Mouse (Mus musculus): ENCODE results near the gene Zdhhc3. TPM values are rescaled to one million over a fixed set of nuclear protein-coding genes. Genes with fewer than 3 reads are reported as not detected.

The Zdhhc3 gene
- total RNA-seq, 2 experiments from 2014 or later, result 71.2 to 72.7 TPM

DNA sequence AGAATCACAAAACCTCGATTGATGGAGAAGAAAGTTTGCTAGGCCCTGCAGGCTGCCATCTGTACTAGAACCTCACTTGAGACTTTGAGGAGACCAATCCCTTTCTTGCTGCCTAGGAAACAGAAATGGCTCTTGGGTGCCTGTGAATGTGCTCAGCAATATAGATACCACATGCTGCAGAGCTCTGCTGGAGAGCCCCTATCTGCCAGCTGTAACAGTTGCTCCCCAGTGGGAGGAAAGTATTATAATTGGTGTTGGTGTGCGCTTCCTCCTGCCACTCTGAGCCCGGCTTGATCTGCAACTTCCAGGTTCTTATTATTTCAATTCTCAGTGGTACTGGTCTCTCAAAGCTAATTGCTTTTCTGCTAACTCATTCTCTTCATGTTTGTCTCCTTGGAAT is 10.0 kb upstream of the Zdhhc3 start:
- peak in 1 of 2 experiments; percentile 18 for DNase-seq (ENCODE audit: low spot score in 2 of 2)

DNA sequence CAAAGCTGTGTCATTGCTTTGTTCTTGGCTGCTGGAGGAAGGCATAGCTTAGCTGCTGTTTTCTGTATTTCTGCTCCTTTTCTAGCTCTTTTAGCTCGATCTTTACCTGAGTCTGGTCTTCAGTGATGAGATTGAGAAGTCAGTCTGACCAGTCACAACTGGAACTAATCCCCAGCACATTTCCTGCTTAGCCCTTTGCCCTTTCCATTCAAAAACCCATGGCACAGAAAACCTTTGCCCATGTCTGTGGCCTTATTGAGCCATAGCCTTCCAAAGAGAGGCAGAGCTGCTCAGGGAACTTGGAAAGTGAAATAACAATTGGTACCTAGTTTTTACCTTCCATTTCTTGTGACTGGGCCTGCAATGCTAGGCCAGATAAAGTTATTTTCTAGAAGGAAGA is 2.6 kb upstream of the Zdhhc3 start:
- no peak for DNase-seq (ENCODE audit: low spot score in 2 of 2)

- DNase-seq (ENCODE audit: low spot score in 2 of 2), result no peak
Measured at GRCm38 (mm10) chr9:123113931-123114330, 926 bp upstream of the Zdhhc3 start.

GRCm38 (mm10) chr9:123111751-123112221 is 1.2 kb downstream of the Zdhhc3 start:
- no peak for DNase-seq (ENCODE audit: low spot score in 2 of 2)

- DNase-seq (ENCODE audit: low spot score in 2 of 2), result no peak
Measured at GRCm38 (mm10) chr9:123109188-123109587, 3.8 kb downstream of the Zdhhc3 start.

- DNase-seq (ENCODE audit: low spot score in 2 of 2), result no peak
Measured at GRCm38 (mm10) chr9:123107186-123107585, 5.8 kb downstream of the Zdhhc3 start.

DNA sequence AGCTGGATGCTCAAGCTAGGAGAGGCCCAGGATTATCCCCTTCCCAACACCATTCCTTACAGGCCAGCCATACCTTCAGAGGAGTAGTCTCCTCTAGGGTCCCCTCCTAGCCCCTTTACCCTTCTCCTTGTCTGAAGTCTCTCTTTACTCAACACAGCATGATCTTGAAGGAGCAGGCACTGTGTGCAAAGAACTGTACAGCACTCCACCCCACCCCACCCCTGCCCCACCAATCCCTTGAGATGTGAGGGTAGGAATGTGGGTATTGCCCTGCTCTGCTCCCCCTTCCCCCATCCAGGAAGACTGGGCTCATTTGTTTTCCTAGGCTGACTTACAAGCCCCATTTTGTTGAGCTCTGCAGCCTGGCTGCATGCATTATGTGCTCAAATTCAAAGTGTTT is 8.6 kb downstream of the Zdhhc3 start:
- DNase-seq (ENCODE audit: low spot score in 2 of 2), result no peak

DNA sequence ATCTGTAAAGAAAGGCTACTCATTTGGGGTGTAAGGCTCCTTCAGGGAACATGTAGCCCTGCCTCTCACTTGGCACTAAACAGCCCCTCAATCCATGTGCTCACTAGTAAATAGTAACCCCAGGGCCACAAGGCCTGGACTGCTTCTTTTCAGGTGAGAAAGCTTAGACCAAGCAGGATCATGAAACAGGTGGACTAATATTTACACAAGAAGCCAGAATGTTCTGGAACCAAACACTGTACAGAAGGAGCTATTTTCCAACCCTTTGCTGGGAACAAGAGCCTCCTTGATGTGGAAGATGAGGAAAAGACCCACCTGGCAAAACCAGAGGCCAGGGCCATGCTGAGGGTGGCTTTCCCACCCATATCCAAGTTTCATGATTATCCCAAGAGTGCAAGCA is 9.6 kb downstream of the Zdhhc3 start:
- DNase-seq (ENCODE audit: low spot score in 2 of 2), result no peak

GRCm38 (mm10) chr9:123099631-123100455 is 13.2 kb downstream of the Zdhhc3 start:
- DNase-seq (ENCODE audit: low spot score in 2 of 2), result no peak

DNA sequence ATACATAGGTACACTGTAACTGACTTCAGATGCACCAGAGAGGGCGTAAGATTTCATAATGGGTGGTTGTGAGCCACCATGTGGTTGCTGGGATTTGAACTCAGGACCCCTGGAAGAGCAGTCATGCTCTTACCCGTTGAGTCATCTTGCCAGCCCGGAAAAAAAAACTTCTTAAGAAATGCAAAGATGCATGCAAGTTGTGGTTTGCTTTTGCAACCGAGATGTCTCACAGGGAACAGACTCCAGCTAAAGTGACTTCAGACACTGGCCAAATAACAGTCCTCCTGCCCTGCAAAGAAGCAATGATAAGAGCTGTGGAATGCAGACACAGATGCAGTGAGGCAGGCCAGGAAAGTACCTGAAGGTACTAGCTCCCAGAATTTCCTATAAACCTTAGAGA is 22.2 kb downstream of the Zdhhc3 start:
- no peak for DNase-seq (ENCODE audit: low spot score in 2 of 2)

DNA sequence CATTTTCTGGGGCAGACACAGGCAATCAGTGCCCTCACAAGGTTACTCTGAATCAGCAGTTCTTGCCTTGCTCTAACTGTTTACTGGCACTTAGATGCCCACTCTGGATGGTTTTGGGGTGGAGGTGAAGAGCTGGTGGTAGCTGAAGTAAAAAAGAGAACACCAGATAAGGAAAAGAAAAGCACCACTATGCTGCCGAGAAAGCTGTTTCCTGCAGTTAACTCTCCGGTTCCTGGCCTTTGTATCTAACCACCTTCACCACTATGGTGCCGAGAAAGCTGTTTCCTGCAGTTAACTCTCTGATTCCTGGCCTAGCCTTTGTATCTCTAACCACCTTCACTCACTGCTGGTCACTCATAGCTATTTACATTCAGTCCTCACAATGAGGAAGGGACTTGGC is 25.4 kb downstream of the Zdhhc3 start:
- DNase-seq (ENCODE audit: low spot score in 2 of 2), result no peak

DNA sequence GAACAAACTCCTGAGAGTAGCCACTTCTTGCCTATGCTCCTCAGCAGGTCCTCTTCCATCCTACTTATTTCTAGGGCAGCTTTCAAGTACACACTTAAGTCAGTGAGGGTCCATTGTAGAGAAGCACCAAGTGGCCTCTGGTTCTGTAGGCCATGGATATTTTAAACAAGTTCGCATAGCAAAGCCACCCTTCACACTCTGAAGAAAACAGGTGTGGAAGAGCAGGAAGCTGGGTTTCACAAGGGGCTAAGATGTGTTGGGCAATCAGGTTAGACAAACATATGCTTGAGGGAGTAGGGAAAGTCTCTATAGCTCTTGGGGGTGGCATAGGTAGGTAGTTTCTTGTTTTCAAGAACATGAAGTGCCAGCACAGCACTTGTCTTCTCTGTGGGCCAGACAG is 27.6 kb downstream of the Zdhhc3 start:
- no peak for DNase-seq (ENCODE audit: low spot score in 2 of 2)

- no peak for DNase-seq (ENCODE audit: low spot score in 2 of 2)
Measured at GRCm38 (mm10) chr9:123080796-123081195, 32.2 kb downstream of the Zdhhc3 start.

DNA sequence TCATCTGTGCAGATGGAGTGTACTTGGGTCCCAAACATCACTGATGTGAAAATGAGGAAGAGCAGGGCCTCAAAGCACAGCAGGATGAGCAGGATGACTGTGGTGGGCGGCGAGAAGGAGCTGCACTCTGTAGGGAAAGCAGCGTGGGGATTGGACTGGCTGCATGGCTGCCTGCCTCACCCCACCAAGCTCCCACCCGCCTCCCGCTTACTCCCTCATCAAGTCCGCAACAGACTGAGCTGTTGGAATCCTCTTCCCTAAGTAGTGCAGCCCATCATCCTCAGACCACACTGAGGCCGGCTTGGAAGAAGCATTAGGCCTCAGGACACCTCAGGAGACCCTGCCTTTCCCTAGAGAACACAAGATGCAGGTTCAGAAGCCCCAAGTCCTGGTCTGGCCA is 32.6 kb downstream of the Zdhhc3 start:
- DNase-seq (ENCODE audit: low spot score in 2 of 2), result no peak

GRCm38 (mm10) chr9:123079149-123079548 is 33.9 kb downstream of the Zdhhc3 start:
- no peak for DNase-seq (ENCODE audit: low spot score in 2 of 2)

GRCm38 (mm10) chr9:123060172-123060571 is 52.8 kb downstream of the Zdhhc3 start:
- DNase-seq (ENCODE audit: low spot score in 2 of 2), result no peak

GRCm38 (mm10) chr9:123058724-123059292 is 54.2 kb downstream of the Zdhhc3 start:
- DNase-seq (ENCODE audit: low spot score in 2 of 2), result no peak

DNA sequence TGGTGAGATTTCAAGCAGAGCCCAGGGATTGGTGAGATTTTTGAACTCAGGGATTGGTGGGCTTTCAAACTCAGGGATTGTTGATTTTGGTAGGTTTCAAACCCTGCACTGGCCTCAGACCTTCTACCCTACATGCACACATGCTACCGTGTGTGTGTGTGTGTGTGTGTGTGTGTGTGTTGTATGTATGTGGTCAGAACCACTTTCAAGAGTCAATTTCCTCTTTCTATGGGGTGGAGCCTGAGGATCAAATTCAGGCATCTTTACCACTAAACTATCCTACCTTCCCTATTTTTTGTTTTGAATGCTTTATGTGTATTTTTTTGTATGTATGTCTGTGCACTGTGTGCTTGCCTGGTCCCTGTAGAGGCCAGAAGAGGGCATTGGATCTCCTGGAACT is 65.3 kb downstream of the Zdhhc3 start:
- no peak for DNase-seq (ENCODE audit: low spot score in 2 of 2)

- DNase-seq (ENCODE audit: low spot score in 2 of 2), result no peak
Measured at GRCm38 (mm10) chr9:123034426-123034825, 78.6 kb downstream of the Zdhhc3 start, which contains the start of gene Tgm4. Gene Tgm4 (plus strand): TSS chr9:123034726.

GRCm38 (mm10) chr9:123031496-123032246 is 81.3 kb downstream of the Zdhhc3 start:
- DNase-seq (ENCODE audit: low spot score in 2 of 2), result no peak

DNA sequence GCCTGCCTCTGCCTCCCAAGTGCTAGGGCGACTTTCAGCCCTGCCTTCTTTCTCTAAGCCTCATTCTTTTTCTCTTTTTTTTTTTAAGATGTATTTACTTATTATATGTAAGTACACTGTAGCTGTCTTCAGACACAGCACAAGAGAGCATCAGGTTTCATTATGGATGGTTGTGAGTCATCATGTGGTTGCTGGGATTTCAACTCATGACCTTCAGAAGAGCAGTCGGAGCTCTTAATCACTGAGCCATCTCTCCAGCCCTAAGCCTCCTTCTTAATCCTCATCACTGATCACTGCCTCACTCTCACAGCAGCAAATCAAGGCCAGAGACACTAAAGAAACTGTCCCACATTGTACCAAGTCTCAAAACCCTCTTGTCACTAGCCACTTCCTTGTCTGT is 88.8 kb downstream of the Zdhhc3 start:
- no peak for DNase-seq (ENCODE audit: low spot score in 2 of 2)

Measured in layer of hippocampus, postnatal 14 days (tissue).